Mouse (Mus musculus) midbrain, embryonic 13.5 days (tissue): Measurements from ENCODE around the gene Snx30. TPM values are rescaled to one million over a fixed set of nuclear protein-coding genes. Genes with fewer than 3 reads are reported as not detected.
A peak's percentile ranks its signal among the peaks of the same experiment; 100 is the strongest.

Experiments used
- ATAC-seq: fragments of 200-750 bp; cut with Nextera tagmentation; 2 replicates; pipeline ENCODE4 v1.8.0; 2017; ENCODE audit warnings: mild to moderate bottlenecking, moderate TSS enrichment, moderate library complexity
- H3K27ac ChIP-seq: fragments of 300-500 bp; sonication (generic); 2 replicates; pipeline ENCODE4 v1.5.1; 2015; ENCODE audit warnings: inconsistent platforms, mild to moderate bottlenecking, moderate library complexity
- H3K27me3 ChIP-seq: fragments of 300-500 bp; sonication (generic); 2 replicates; pipeline ENCODE4 v1.6.1; 2015; ENCODE audit warnings: mild to moderate bottlenecking, inconsistent platforms
- H3K36me3 ChIP-seq: fragments of 300-500 bp; sonication (generic); 2 replicates; pipeline ENCODE4 v1.6.1; 2015; ENCODE audit warnings: mild to moderate bottlenecking, inconsistent platforms
- H3K4me1 ChIP-seq: fragments of 300-500 bp; sonication (generic); replicated peaks from 2 replicates; pipeline ENCODE4 v1.6.1; 2015; ENCODE audit warnings: inconsistent platforms
- H3K4me2 ChIP-seq: fragments of 300-500 bp; sonication (generic); replicated peaks from 2 replicates; pipeline ENCODE4 v1.6.1; 2015; ENCODE audit warnings: moderate library complexity, mild to moderate bottlenecking, inconsistent platforms
- H3K4me3 ChIP-seq: fragments of 300-500 bp; sonication (generic); replicated peaks from 2 replicates; pipeline ENCODE4 v1.5.1; 2015; ENCODE audit warnings: mild to moderate bottlenecking, inconsistent platforms
- H3K9ac ChIP-seq: fragments of 300-500 bp; sonication (generic); replicated peaks from 2 replicates; pipeline ENCODE4 v1.6.1; 2015; ENCODE audit warnings: mild to moderate bottlenecking, inconsistent platforms
- H3K9me3 ChIP-seq: fragments of 300-500 bp; sonication (generic); 2 replicates; pipeline ENCODE4 v1.6.1; 2016; ENCODE audit warnings: mild to moderate bottlenecking, inconsistent platforms
- WGBS: fragments of 180-500 bp; shearing (Covaris S2); methylation state at CpG from one replicate; pipeline ENCODE4 v1.1.7; 2015; 5-methylcytosine and 5-hydroxymethylcytosine counted together
- polyA plus RNA-seq: library from polyadenylated mRNA; unstranded; fragments of >200 nt; fragmentation: Nextera tagmentation; extraction: Ambion mirVana; gene quantifications from 2 replicates; pipeline ENCODE4 v1.2.1, GENCODE M21; 2015

The Snx30 gene
- polyA plus RNA-seq, 1 experiment from 2014 or later, result 14.3 TPM

DNA sequence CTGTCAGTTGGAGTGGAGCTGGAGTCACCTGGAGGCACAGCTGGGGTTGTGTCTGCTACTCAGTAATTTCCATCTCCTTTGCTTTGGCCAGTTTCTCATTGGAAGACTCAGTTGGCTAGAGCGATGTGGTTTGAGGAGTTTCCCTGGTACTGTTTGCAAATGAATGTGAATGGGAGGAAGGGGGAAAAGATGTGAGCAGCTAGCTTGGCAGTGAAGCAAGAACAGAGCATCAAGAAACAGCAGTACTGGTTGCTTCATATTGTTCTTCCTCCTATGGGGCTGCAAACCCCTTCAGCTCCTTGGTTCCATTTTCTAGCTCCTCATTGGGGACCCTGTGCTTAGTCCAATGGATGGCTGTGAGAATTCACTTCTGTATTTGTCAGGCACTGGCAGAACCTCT lies 56.7 kb downstream of the Snx30 start:
- 82% methylated on average over 1 of the region's 1 CpGs for WGBS
- H3K27me3 ChIP-seq, result no peaks in the 10 kb centered on the region
- H3K9me3 ChIP-seq, result no peaks in the 10 kb centered on the region
- H3K9ac ChIP-seq, result no peak overlapping the region
- H3K27ac ChIP-seq, result no peak overlapping the region
- peaks cover 6% of the 10 kb centered on the region; the same call in 1 of the 2 replicates for H3K36me3 ChIP-seq
- H3K4me2 ChIP-seq, result no peak overlapping the region
- ATAC-seq, result no peak
- H3K4me1 ChIP-seq, result peaks cover 6% of the 10 kb centered on the region; the same call in 1 of the 2 replicates
- H3K4me3 ChIP-seq, result no peak overlapping the region

DNA sequence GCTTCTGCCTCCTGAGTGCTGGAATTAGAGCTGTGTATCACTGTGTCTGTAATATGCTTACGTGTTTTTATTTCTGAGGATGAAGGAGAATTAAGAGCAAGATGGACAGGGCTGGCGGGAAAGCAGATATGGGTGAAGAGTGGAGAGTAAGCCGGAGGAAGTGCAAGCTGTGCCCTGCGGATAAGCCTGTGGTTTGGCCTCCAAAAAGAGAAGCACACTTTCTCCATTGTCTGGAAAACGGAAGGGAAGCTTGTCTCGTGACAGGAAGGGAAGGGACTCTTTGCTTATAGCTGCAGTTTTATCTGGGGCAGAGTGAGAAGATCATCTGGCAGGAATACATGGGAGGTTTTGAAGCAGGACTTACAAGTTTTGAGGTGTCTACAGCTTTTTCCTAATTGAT lies 58.2 kb downstream of the Snx30 start:
- Histone ChIP-seq H3K4me1 (peaks cover 6% of the 10 kb centered on the region; the same call in 1 of the 2 replicates), H3K9ac (no peak overlapping the region), H3K4me2 (no peak overlapping the region), H3K4me3 (no peak overlapping the region), H3K27me3 (no peaks in the 10 kb centered on the region), H3K9me3 (no peaks in the 10 kb centered on the region), H3K36me3 (no peaks in the 10 kb centered on the region), H3K27ac (no peak overlapping the region)
- WGBS, result 75% methylated on average over 6 of the region's 6 CpGs
- ATAC-seq, result no peak

DNA sequence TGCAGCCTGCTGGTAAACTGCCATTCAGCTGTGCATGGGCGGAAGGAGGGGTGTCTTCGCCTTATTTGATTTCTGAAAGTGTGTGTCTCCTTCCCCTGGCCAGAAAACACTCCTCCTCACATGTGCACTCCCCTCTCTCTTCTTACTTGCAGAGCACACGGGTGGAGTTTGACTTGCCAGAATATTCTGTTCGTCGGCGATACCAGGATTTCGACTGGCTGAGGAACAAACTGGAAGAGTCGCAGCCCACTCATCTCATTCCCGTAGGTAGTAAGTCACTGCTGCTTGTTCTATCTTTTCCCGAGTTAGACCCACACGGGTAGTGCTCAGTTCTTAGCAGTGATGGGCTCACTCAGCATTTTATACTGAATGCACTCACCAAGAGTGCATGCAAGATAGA lies 62.4 kb downstream of the Snx30 start:
- H3K36me3 ChIP-seq, result no peaks in the 10 kb centered on the region
- H3K9ac ChIP-seq, result no peak overlapping the region
- no peak overlapping the region for H3K27ac ChIP-seq
- 89% methylated on average over 11 of the region's 11 CpGs for WGBS
- no peaks in the 10 kb centered on the region for H3K27me3 ChIP-seq
- no peaks in the 10 kb centered on the region for H3K4me1 ChIP-seq
- H3K4me2 ChIP-seq, result no peak overlapping the region
- no peak overlapping the region for H3K4me3 ChIP-seq
- ATAC-seq, result no peak
- H3K9me3 ChIP-seq, result no peaks in the 10 kb centered on the region

DNA sequence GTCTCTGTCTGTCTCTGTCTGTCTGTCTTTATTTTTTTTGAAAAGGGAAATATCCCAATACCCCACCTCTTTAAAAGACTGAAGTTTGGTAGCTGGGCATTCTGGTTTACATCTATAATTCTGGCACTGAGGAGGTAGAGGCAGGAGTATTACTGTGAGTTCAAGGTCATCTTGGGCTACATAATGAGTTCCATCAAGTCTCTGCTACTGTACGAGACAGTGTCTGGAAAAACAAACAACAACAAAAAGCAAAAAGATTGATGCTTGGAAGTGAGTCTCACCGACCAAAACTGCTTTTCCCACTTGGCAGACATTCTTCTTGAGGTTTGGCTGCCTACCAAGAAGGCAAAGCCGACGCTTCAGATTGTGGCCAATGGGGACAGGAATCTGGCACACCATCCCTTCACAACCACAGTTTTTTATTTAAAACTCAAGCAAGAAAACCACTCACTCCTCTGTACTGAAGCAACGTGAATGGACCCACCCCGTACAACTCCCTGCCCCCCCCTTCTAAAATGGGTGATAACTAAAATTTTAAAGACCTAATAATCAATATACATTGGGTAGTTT lies 63.9 kb downstream of the Snx30 start:
- no peak for ATAC-seq
- Histone ChIP-seq H3K27ac (no peak overlapping the region), H3K4me3 (no peak overlapping the region), H3K4me2 (no peak overlapping the region), H3K4me1 (0 out of 2 replicates have a peak, but pooled peaks cover 2% of the 10 kb centered on the region), H3K36me3 (no peaks in the 10 kb centered on the region), H3K9me3 (no peaks in the 10 kb centered on the region), H3K27me3 (no peaks in the 10 kb centered on the region), H3K9ac (no peak overlapping the region)
- 86% methylated on average over 6 of the region's 6 CpGs for WGBS

DNA sequence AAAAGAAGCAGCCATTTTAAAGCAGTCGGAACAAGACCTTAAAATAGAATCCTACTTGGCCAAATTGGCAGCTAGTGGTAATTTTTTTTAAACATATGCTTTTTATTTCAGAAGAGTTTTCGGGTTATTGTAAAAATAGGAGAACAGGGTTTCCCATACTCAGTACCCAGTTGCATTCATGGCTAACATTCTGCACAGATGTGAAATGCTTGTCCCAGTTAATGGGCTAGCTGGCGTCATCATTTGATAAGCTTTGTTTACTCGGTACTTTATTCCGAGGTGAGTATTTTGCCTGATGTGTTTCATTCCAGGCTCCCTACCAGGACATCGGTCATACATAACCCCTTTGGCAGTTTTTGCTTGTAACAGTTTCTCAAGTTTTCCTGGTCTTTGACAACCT lies 64.8 kb downstream of the Snx30 start:
- H3K9ac ChIP-seq, result no peak overlapping the region
- no peak overlapping the region for H3K4me2 ChIP-seq
- no peaks in the 10 kb centered on the region for H3K36me3 ChIP-seq
- H3K4me3 ChIP-seq, result no peak overlapping the region
- H3K9me3 ChIP-seq, result no peaks in the 10 kb centered on the region
- H3K27me3 ChIP-seq, result no peaks in the 10 kb centered on the region
- WGBS, result 91% methylated on average over 6 of the region's 6 CpGs
- H3K4me1 ChIP-seq, result 0 out of 2 replicates have a peak, but pooled peaks cover 2% of the 10 kb centered on the region
- no peak for ATAC-seq
- no peak overlapping the region for H3K27ac ChIP-seq

DNA sequence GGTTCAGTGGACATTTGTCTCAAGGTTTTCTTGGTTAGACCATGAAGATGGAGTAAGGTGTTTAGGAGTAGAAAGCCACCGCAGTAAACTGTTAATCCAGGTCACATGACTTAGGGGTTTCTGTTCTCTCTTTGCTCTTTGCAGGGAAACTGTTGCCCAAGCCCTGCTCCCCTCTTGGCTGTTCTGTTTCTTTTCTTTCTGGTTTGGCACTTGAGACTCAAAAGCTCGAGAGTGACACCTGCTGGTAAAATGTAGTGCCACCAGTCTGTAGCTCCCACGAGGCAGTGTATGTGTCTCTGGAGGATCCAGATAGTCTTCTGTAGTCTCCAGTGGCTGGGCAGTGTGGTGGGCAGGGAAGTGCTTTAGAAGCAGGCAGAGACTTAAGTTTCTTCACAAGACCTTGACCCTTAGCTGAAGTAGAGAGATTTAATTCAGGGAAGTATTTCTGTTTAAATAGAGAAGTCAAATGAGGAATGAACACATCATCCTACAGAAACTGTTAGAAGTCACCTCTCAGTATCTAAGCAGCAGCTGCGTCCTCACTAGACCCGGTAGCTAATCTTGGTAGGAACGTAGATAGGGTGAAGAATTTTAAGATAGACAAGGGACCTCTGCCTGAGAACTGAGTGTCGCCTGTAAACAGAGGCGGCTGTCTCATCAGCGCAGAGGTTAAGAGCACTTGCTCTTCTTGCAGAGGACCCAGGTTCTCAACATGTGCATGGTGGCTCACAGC lies 65.4 kb downstream of the Snx30 start:
- H3K9me3 ChIP-seq, result no peaks in the 10 kb centered on the region
- H3K27ac ChIP-seq, result no peak overlapping the region
- WGBS, result 57% methylated on average over 9 of the region's 9 CpGs
- H3K4me3 ChIP-seq, result no peak overlapping the region
- no peak overlapping the region for H3K4me2 ChIP-seq
- H3K4me1 ChIP-seq, result 0 out of 2 replicates have a peak, but pooled peaks cover 2% of the 10 kb centered on the region
- ATAC-seq, result peak; percentile 76
- H3K27me3 ChIP-seq, result no peaks in the 10 kb centered on the region
- no peak overlapping the region for H3K9ac ChIP-seq
- no peaks in the 10 kb centered on the region for H3K36me3 ChIP-seq

DNA sequence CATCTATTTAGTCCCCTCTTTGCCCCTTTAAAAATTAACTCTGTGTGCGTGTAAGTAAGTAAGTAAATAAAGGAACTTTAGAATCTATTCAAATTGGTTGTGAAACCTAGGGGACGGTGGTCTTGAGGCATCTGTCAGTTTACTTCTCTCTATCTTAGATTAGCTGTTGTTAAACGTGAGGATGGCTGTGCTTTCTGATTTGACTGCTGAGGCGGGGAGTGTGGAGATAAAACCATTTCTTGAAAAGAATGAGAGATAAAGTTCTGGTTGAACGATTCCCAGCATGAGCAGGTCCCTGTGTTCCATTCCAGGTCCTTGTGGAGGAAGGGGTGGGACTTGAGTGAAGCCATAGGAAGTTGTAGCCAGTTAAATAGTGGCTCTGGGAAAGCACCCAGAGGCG lies 67.6 kb downstream of the Snx30 start:
- 31% methylated on average over 6 of the region's 6 CpGs for WGBS

DNA sequence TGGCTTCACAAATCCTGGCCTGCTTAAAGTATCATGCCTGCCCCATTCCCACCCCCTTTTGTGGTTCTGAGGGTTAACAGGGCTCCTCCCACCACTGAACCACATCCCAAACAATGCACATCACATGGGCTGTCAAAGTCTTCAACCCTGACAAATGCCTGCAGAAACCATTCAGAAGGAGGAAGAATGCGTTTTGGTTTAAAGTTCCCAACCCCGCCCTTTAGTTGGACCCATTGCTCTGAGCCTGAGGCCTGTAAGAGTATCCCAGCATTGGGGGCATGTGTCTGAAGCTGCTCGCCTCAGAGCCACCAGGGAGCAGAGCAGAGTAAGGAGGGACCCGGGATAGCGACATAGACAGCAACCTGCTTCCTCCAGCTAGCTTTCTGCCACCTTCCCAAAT lies 68.2 kb downstream of the Snx30 start:
- 33% methylated on average over 5 of the region's 5 CpGs for WGBS
- no peak overlapping the region for H3K4me2 ChIP-seq

More for the DNA sequence above, 67.6 kb downstream of the Snx30 start:
- Histone ChIP-seq H3K4me2 (no peak overlapping the region), H3K36me3 (no peaks in the 10 kb centered on the region), H3K27me3 (no peaks in the 10 kb centered on the region), H3K4me1 (0 out of 2 replicates have a peak, but pooled peaks cover 2% of the 10 kb centered on the region), H3K4me3 (no peak overlapping the region), H3K9me3 (no peaks in the 10 kb centered on the region), H3K27ac (no peak overlapping the region), H3K9ac (no peak overlapping the region)
- no peak for ATAC-seq

DNA sequence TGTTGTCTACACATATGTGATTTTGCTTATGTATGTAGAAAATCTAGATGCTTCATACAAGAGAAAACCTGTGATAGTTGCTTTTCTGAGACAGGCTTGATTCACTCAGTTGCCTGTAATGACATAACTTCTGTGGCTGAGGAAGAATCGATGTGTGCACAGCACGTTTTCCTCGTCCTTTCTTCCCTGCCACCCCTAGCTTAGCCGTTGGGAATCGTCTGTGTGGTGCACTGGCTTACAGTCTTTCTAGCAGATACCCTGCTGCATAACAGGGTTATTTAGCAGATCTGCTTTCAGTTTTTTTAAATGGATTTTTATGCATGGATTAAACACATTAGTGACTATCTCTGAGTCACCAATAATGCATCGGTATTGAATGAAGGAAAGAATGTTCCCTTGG lies 70.9 kb downstream of the Snx30 start:
- H3K36me3 ChIP-seq, result peaks cover 6% of the 10 kb centered on the region; the same call in 1 of the 2 replicates
- no peak for ATAC-seq
- H3K27me3 ChIP-seq, result no peaks in the 10 kb centered on the region
- H3K4me3 ChIP-seq, result no peak overlapping the region
- no peak overlapping the region for H3K27ac ChIP-seq
- no peaks in the 10 kb centered on the region for H3K9me3 ChIP-seq
- 62% methylated on average over 6 of the region's 6 CpGs for WGBS
- 0 out of 2 replicates have a peak, but pooled peaks cover 2% of the 10 kb centered on the region for H3K4me1 ChIP-seq
- no peak overlapping the region for H3K4me2 ChIP-seq
- no peak overlapping the region for H3K9ac ChIP-seq

More for the DNA sequence above, 68.2 kb downstream of the Snx30 start:
- Histone ChIP-seq H3K27ac (no peak overlapping the region), H3K4me1 (0 out of 2 replicates have a peak, but pooled peaks cover 2% of the 10 kb centered on the region), H3K9me3 (no peaks in the 10 kb centered on the region), H3K4me3 (no peak overlapping the region), H3K9ac (no peak overlapping the region), H3K27me3 (no peaks in the 10 kb centered on the region), H3K36me3 (no peaks in the 10 kb centered on the region)
- ATAC-seq, result no peak

DNA sequence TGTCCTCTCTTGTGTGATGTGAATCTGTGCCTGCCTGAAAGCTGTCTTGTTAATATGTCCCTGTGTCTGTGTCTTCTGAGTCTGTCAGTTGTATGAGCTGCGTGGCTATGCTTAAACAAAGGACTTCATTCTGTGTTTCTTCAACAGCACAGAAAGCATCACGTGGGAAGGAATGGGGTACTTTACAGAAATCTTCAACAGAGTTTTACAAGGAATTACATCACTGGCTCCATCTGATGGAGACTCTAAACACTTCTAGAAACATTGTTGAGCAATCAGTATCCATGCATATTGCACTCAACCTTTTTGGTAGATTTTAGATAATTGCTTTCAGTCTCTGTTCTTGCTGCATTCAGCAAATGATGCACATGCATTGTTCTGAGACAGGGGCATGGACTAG lies 71.4 kb downstream of the Snx30 start:
- no peak overlapping the region for H3K4me3 ChIP-seq
- H3K27ac ChIP-seq, result no peak overlapping the region
- H3K36me3 ChIP-seq, result peaks cover 11% of the 10 kb centered on the region
- WGBS, result 53% methylated on average over 2 of the region's 2 CpGs
- H3K4me1 ChIP-seq, result 0 out of 2 replicates have a peak, but pooled peaks cover 2% of the 10 kb centered on the region
- no peak overlapping the region for H3K9ac ChIP-seq
- ATAC-seq, result no peak
- no peaks in the 10 kb centered on the region for H3K27me3 ChIP-seq
- no peaks in the 10 kb centered on the region for H3K9me3 ChIP-seq
- no peak overlapping the region for H3K4me2 ChIP-seq

DNA sequence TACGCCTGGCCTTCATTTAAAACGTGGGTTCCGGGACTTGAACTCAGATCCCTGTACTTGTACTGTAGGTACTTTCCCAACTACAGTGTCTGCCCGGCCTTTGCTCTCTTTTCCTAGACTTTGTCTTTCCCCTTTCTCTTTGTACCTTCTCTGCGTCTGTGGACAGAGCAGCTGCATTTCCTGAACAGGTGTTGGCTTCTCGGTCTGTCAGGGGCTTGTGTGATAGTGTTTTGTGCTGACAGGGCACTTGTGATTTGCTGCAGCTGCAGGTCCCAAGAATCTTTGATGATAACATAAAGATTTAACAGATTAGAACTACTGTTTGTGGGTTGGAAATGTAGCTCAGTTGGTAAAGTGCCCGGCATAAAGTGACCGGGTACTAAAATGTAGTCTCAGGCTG lies 73.0 kb downstream of the Snx30 start:
- no peak overlapping the region for H3K4me2 ChIP-seq
- H3K4me3 ChIP-seq, result no peak overlapping the region
- WGBS, result 94% methylated on average over 8 of the region's 8 CpGs
- 0 out of 2 replicates have a peak, but pooled peaks cover 2% of the 10 kb centered on the region for H3K4me1 ChIP-seq
- H3K36me3 ChIP-seq, result peaks cover 21% of the 10 kb centered on the region
- no peak for ATAC-seq
- H3K27me3 ChIP-seq, result no peaks in the 10 kb centered on the region
- no peak overlapping the region for H3K27ac ChIP-seq
- H3K9ac ChIP-seq, result no peak overlapping the region
- no peaks in the 10 kb centered on the region for H3K9me3 ChIP-seq

DNA sequence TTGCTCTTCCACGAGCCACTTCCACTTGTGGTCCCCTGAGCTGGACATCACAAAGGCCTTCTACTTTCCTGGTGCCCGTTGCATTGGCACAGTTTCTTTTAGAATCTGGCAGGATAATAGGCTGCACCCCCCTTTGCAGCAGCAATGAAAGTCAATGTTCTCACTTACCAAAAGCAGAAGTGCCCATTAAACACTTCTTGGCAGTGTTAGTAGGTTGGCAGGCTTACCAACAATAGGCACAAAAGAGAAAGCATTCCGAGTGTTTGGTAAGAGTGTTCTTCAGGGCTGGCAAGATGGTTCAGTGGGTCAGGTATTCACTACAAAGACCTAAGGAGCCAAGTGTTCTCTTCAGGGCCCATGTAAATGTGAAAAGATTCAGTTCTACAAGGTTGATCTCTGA lies 73.8 kb downstream of the Snx30 start:
- no peak for ATAC-seq
- Histone ChIP-seq H3K4me1 (no peaks in the 10 kb centered on the region), H3K9ac (no peak overlapping the region), H3K9me3 (no peaks in the 10 kb centered on the region), H3K4me2 (no peak overlapping the region), H3K27me3 (no peaks in the 10 kb centered on the region), H3K36me3 (peaks cover 21% of the 10 kb centered on the region), H3K27ac (no peak overlapping the region), H3K4me3 (no peak overlapping the region)
- WGBS, result 82% methylated on average over 3 of the region's 3 CpGs
